19 mouse cellular contexts compared by ENCODE assay signal in genomic region chr6:106153530-106153929, GRCm38 (mm10).
"Had no signal": no experiment of that assay in that cellular context is flagged by ENCODE, and none has a peak within 500 bp of the region (broad histone marks: within the 10 kb centered on the region; RNA-seq: fewer than 3 reads in every experiment).

No protein-coding gene starts in this region.

- H3K4me2 ChIP-seq: limb, embryonic 12.5 days; limb, embryonic 15.5 days; liver, embryonic 11.5 days; lung, embryonic 14.5 days; midbrain, embryonic 12.5 days; midbrain, embryonic 15.5 days; neural tube, embryonic 13.5 days had no signal

- H3K4me1 ChIP-seq: limb, embryonic 12.5 days; limb, embryonic 15.5 days; midbrain, embryonic 12.5 days; midbrain, embryonic 15.5 days; neural tube, embryonic 13.5 days had no signal

- H3K27me3 ChIP-seq: limb, embryonic 12.5 days; limb, embryonic 15.5 days; midbrain, embryonic 12.5 days; midbrain, embryonic 15.5 days; neural tube, embryonic 13.5 days had no signal

- H3K36me3 ChIP-seq: limb, embryonic 12.5 days; limb, embryonic 15.5 days; midbrain, embryonic 12.5 days; midbrain, embryonic 15.5 days; neural tube, embryonic 13.5 days had no signal

- H3K27ac ChIP-seq: kidney, postnatal 0 days; layer of hippocampus, adult 2 months; limb, embryonic 12.5 days; limb, embryonic 15.5 days; liver, embryonic 14.5 days; macrophage; midbrain, embryonic 12.5 days; midbrain, embryonic 15.5 days; neural tube, embryonic 13.5 days; stomach, postnatal 0 days had no signal

- ATAC-seq: liver, postnatal 0 days; lung, postnatal 0 days; midbrain, embryonic 15.5 days had no signal

- DNase-seq: kidney, adult 18-20 months; kidney, postnatal 25 days; left cerebral cortex, postnatal 4 days; liver, postnatal 0 days; lung, embryonic 14.5 days; right cerebral cortex, postnatal 4 days; thymus, postnatal 25 days had no signal

- H3K9ac ChIP-seq: limb, embryonic 12.5 days; limb, embryonic 15.5 days; liver, embryonic 14.5 days; liver, postnatal 0 days; lung, embryonic 14.5 days; midbrain, embryonic 12.5 days; midbrain, embryonic 15.5 days; neural tube, embryonic 13.5 days had no signal

- H3K9me3 ChIP-seq: limb, embryonic 12.5 days; limb, embryonic 15.5 days; midbrain, embryonic 12.5 days; midbrain, embryonic 15.5 days; neural tube, embryonic 13.5 days had no signal

- H3K4me3 ChIP-seq: layer of hippocampus, adult 2 months; limb, embryonic 12.5 days; limb, embryonic 15.5 days; midbrain, embryonic 12.5 days; midbrain, embryonic 15.5 days; neural tube, embryonic 13.5 days had no signal
